ENCODE assay signal across 19 mouse cellular contexts in the genomic region with DNA sequence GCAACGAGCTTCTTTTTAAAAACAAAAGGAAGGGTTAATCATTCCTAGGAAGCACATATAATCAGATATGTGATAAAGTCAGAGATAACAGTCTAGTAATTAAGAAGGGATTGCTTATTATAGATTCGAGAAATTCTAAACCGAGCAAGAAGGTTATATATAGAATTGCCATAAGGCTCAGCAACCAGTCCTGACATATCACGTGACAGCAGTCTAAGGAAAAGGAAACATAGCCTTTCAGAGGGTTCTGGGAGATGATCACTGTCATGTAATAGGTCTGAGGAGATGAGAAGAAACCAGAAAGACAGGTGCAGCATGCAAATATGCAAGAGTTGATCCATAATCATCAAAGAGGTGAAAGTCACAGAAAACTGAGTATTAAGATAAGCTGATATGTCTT. TPM values are rescaled to one million over a fixed set of nuclear protein-coding genes. Genes with fewer than 3 reads are reported as not detected.
DNase-seq lines count a peak whose midpoint lies in the region; ATAC-seq and TF ChIP-seq lines count a peak whose summit lies in the region.
"Had no signal": no experiment of that assay in that cellular context is flagged by ENCODE, and none has a peak within 500 bp of the region (broad histone marks: within the 10 kb centered on the region; RNA-seq: fewer than 3 reads in every experiment).

No protein-coding gene starts in this region.

- no peak for TF ChIP-seq CTCF in forebrain, postnatal 0 days (IDR thresholded peaks at IDR 0.05; ENCODE audit: low read depth)

- H3K4me2 ChIP-seq in embryonic facial prominence, embryonic 14.5 days (ENCODE audit: low read depth, low read length): no peak overlapping the region
- no peak overlapping the region for H3K4me2 ChIP-seq in forebrain, postnatal 0 days (ENCODE audit: low read depth)
- H3K4me2 ChIP-seq in kidney, embryonic 15.5 days: no peak overlapping the region
- H3K4me2 ChIP-seq: embryonic facial prominence, embryonic 12.5 days; heart, embryonic 11.5 days; hindbrain, embryonic 12.5 days; hindbrain, embryonic 15.5 days had no signal

- no peak overlapping the region for H3K4me3 ChIP-seq in embryonic facial prominence, embryonic 14.5 days (ENCODE audit: low read depth, low read length)
- H3K4me3 ChIP-seq in embryonic facial prominence, embryonic 10.5 days: no peak overlapping the region
- no peak overlapping the region for H3K4me3 ChIP-seq in forebrain, postnatal 0 days (ENCODE audit: low read depth, low read length)
- H3K4me3 ChIP-seq in forebrain, embryonic 10.5 days: no peak overlapping the region
- H3K4me3 ChIP-seq in kidney, embryonic 15.5 days (replicated peaks): no peak overlapping the region
- H3K4me3 ChIP-seq: embryonic facial prominence, embryonic 12.5 days; hindbrain, embryonic 12.5 days; hindbrain, embryonic 15.5 days had no signal

- ATAC-seq in embryonic facial prominence, embryonic 14.5 days (ENCODE audit: low read depth): no peak
- peak; percentile 76 for ATAC-seq in forebrain, postnatal 0 days
- no peak for ATAC-seq in kidney, embryonic 15.5 days (replicated peaks; ENCODE audit: low FRiP score)
- ATAC-seq: activated CD4-positive, CD25-positive, alpha-beta regulatory T cell, adult 4 months; intestine, postnatal 0 days had no signal

- H3K9me3 ChIP-seq in embryonic facial prominence, embryonic 14.5 days (ENCODE audit: control insufficient read depth, low read length): no peaks in the 10 kb centered on the region
- no peaks in the 10 kb centered on the region for H3K9me3 ChIP-seq in embryonic facial prominence, embryonic 10.5 days
- no peaks in the 10 kb centered on the region for H3K9me3 ChIP-seq in forebrain, postnatal 0 days (ENCODE audit: low read length)
- no peaks in the 10 kb centered on the region for H3K9me3 ChIP-seq in forebrain, embryonic 10.5 days
- H3K9me3 ChIP-seq in kidney, embryonic 15.5 days (replicated peaks): no peaks in the 10 kb centered on the region
- H3K9me3 ChIP-seq: embryonic facial prominence, embryonic 12.5 days; hindbrain, embryonic 12.5 days; hindbrain, embryonic 15.5 days had no signal

- H3K27ac ChIP-seq in embryonic facial prominence, embryonic 14.5 days (replicated peaks; ENCODE audit: low read depth, low read length): no peak overlapping the region
- no peak overlapping the region for H3K27ac ChIP-seq in embryonic facial prominence, embryonic 10.5 days (replicated peaks)
- no peak overlapping the region for H3K27ac ChIP-seq in forebrain, postnatal 0 days (ENCODE audit: low read depth, low read length)
- no peak overlapping the region for H3K27ac ChIP-seq in forebrain, embryonic 10.5 days
- H3K27ac ChIP-seq in kidney, embryonic 15.5 days: peak overlapping the region; percentile 66; the same call in 1 of the 2 replicates
- H3K27ac ChIP-seq: embryonic facial prominence, embryonic 12.5 days; hindbrain, embryonic 12.5 days; hindbrain, embryonic 15.5 days had no signal

- peak; percentile 15 for DNase-seq in embryonic facial prominence, embryonic 14.5 days (ENCODE audit: low spot score)
- no peak for DNase-seq in embryonic facial prominence, embryonic 10.5 days (ENCODE audit: low spot score)
- DNase-seq in forebrain, postnatal 0 days: no peak
- no peak for DNase-seq in forebrain, embryonic 10.5 days (ENCODE audit: extremely low spot score, low spot score)
- DNase-seq in kidney, adult 8-10 months: no peak
- DNase-seq in spleen, postnatal 14 days (ENCODE audit: low spot score in 2 of 2): no peak
- DNase-seq: adrenal gland, adult 8-10 months; adrenal gland, postnatal 25 days; cerebellum, adult 18-20 months; cerebellum, adult 9-10 months; cerebellum, postnatal 14 days; gastrocnemius, postnatal 14 days had no signal

- no peaks in the 10 kb centered on the region for H3K27me3 ChIP-seq in embryonic facial prominence, embryonic 14.5 days (replicated peaks; ENCODE audit: control insufficient read depth, insufficient read depth, low read length)
- no peaks in the 10 kb centered on the region for H3K27me3 ChIP-seq in embryonic facial prominence, embryonic 10.5 days (replicated peaks; ENCODE audit: low read depth, poor library complexity, severe bottlenecking)
- H3K27me3 ChIP-seq in forebrain, postnatal 0 days (ENCODE audit: insufficient read depth, low read length): no peaks in the 10 kb centered on the region
- H3K27me3 ChIP-seq in forebrain, embryonic 10.5 days (ENCODE audit: poor library complexity, severe bottlenecking): no peaks in the 10 kb centered on the region
- no peaks in the 10 kb centered on the region for H3K27me3 ChIP-seq in kidney, embryonic 15.5 days
- H3K27me3 ChIP-seq: embryonic facial prominence, embryonic 12.5 days; hindbrain, embryonic 12.5 days; hindbrain, embryonic 15.5 days had no signal

- H3K36me3 ChIP-seq in embryonic facial prominence, embryonic 14.5 days (ENCODE audit: control insufficient read depth, insufficient read depth, low read length): no peaks in the 10 kb centered on the region
- no peaks in the 10 kb centered on the region for H3K36me3 ChIP-seq in embryonic facial prominence, embryonic 10.5 days (replicated peaks)
- H3K36me3 ChIP-seq in forebrain, postnatal 0 days (ENCODE audit: insufficient read depth): no peaks in the 10 kb centered on the region
- H3K36me3 ChIP-seq in forebrain, embryonic 10.5 days (replicated peaks): no peaks in the 10 kb centered on the region
- peaks cover 5% of the 10 kb centered on the region; the same call in 1 of the 2 replicates for H3K36me3 ChIP-seq in kidney, embryonic 15.5 days
- H3K36me3 ChIP-seq: embryonic facial prominence, embryonic 12.5 days; hindbrain, embryonic 12.5 days; hindbrain, embryonic 15.5 days had no signal

- H3K4me1 ChIP-seq in embryonic facial prominence, embryonic 14.5 days (ENCODE audit: control insufficient read depth, insufficient read depth, low read length): peaks cover 6% of the 10 kb centered on the region; the same call in 1 of the 2 replicates
- no peaks in the 10 kb centered on the region for H3K4me1 ChIP-seq in embryonic facial prominence, embryonic 10.5 days
- no peaks in the 10 kb centered on the region for H3K4me1 ChIP-seq in forebrain, postnatal 0 days (ENCODE audit: insufficient read depth)
- peaks cover 6% of the 10 kb centered on the region; the same call in 1 of the 2 replicates for H3K4me1 ChIP-seq in forebrain, embryonic 10.5 days
- H3K4me1 ChIP-seq in kidney, embryonic 15.5 days: peaks cover 11% of the 10 kb centered on the region; the same call in 1 of the 2 replicates
- H3K4me1 ChIP-seq: embryonic facial prominence, embryonic 12.5 days; hindbrain, embryonic 12.5 days had no signal

- H3K9ac ChIP-seq in embryonic facial prominence, embryonic 14.5 days (ENCODE audit: low read depth, low read length): no peak overlapping the region
- no peak overlapping the region for H3K9ac ChIP-seq in forebrain, postnatal 0 days
- no peak overlapping the region for H3K9ac ChIP-seq in kidney, embryonic 15.5 days
- H3K9ac ChIP-seq: embryonic facial prominence, embryonic 12.5 days; hindbrain, embryonic 12.5 days; hindbrain, embryonic 15.5 days had no signal

- 61% methylated on average over 4 of the region's 4 CpGs for WGBS in embryonic facial prominence, embryonic 14.5 days
- WGBS in embryonic facial prominence, embryonic 10.5 days: 82% methylated on average over 4 of the region's 4 CpGs
- WGBS in forebrain, postnatal 0 days: 64% methylated on average over 4 of the region's 4 CpGs
- WGBS in forebrain, embryonic 10.5 days: 89% methylated on average over 4 of the region's 4 CpGs
- 56% methylated on average over 4 of the region's 4 CpGs for WGBS in kidney, embryonic 15.5 days

RNA-seq across cellular contexts. Expression of a gene that starts 59.3 kb away (rescaled TPM):
- 9.0 and 11.1 TPM in 2 replicates for polyA plus RNA-seq in embryonic facial prominence, embryonic 14.5 days (2014; fragmentation: Nextera tagmentation; extraction: Ambion mirVana)
- polyA plus RNA-seq in embryonic facial prominence, embryonic 10.5 days (2016; fragmentation: Nextera tagmentation; extraction: Ambion mirVana): 1.9 and 2.0 TPM in 2 replicates
- 12.9 and 31.0 TPM in 2 replicates for total RNA-seq in forebrain, postnatal 0 days (2014; rRNA removed)
- polyA plus RNA-seq in forebrain, postnatal 0 days (2015; fragmentation: Nextera tagmentation; extraction: Ambion mirVana): 3.7 and 3.8 TPM in 2 replicates
- polyA plus RNA-seq in forebrain, embryonic 10.5 days (2016; fragmentation: Nextera tagmentation; extraction: Ambion mirVana): 0.81 and 0.82 TPM in 2 replicates
- polyA plus RNA-seq in kidney, embryonic 15.5 days (2015; fragmentation: Nextera tagmentation; extraction: Ambion mirVana): 15.1 and 16.1 TPM in 2 replicates
- polyA plus RNA-seq: activated CD4-positive, CD25-positive, alpha-beta regulatory T cell, adult 4 months had no signal
